In genomic region chr2:69574934-69575333, GRCm38 (mm10) we compare ENCODE assay signal across 9 mouse cellular contexts. TPM values are rescaled to one million over a fixed set of nuclear protein-coding genes. Genes with fewer than 3 reads are reported as not detected.
"Had no signal": no experiment of that assay in that cellular context is flagged by ENCODE, and none has a peak within 500 bp of the region (broad histone marks: within the 10 kb centered on the region; RNA-seq: fewer than 3 reads in every experiment).

No protein-coding gene starts in this region.

- DNase-seq: kidney, adult 8-10 months; kidney, postnatal 36 days; liver; liver, embryonic 13.5 days; liver, postnatal 0 days; thymus, postnatal 4 days had no signal

- ATAC-seq: liver, postnatal 0 days; midbrain, embryonic 15.5 days had no signal

RNA-seq across cellular contexts. Expression of gene Lrp2, which starts 10.9 kb away (rescaled TPM):
- total RNA-seq: monocyte, adult 5-6 weeks; neutrophil, adult 5-6 weeks had no signal
